Mouse (Mus musculus): ENCODE measurements around the gene Uap1l1. TPM values are rescaled to one million over a fixed set of nuclear protein-coding genes. Genes with fewer than 3 reads are reported as not detected.
A peak's percentile ranks its signal among the peaks of the same experiment; 100 is the strongest.

Gene Uap1l1
- total and polyA plus RNA-seq, 3 experiments, result 22.8 to 56.4 (median 53.9) TPM

GRCm38 (mm10) chr2:25372644-25373391 lies 7.3 kb upstream of the Uap1l1 start:
- no peak for TF ChIP-seq GATA2 (IDR thresholded peaks at IDR 0.05; ENCODE audit: borderline replicate concordance, low read depth, low read length)
- TF ChIP-seq POLR2AphosphoS5 (IDR thresholded peaks at IDR 0.05; ENCODE audit: insufficient replicate concordance, low read depth, low read length), result no peak
- TF ChIP-seq CTCF (IDR thresholded peaks at IDR 0.05; ENCODE audit: low read depth, low read length), result no peak
- TF ChIP-seq TAL1 (conservative IDR thresholded peaks at IDR 0.05; ENCODE audit: low read depth, low read length), result no peak
- TF ChIP-seq GATA1 (IDR thresholded peaks at IDR 0.05; ENCODE audit: borderline replicate concordance, low read length), result no peak
- peaks cover 80% of the 10 kb centered on the region for H3K4me1 ChIP-seq (ENCODE audit: insufficient read depth, low read depth, low read length)
- no peak for ATAC-seq (ENCODE audit: extremely low read depth, insufficient number of reproducible peaks, low FRiP score, poor library complexity, severe bottlenecking)
- no peaks in the 10 kb centered on the region for H3K9me3 ChIP-seq (replicated peaks)
- DNase-seq (ENCODE audit: low spot score), result peak; percentile 47
- H3K27me3 ChIP-seq (ENCODE audit: insufficient read depth, low read length), result no peaks in the 10 kb centered on the region
- H3K36me3 ChIP-seq (replicated peaks), result peaks cover 47% of the 10 kb centered on the region
- H3K4me3 ChIP-seq (ENCODE audit: low read depth, low read length), result peak overlapping the region; percentile 99

GRCm38 (mm10) chr2:25371764-25372643 lies 6.5 kb upstream of the Uap1l1 start, which contains the start of gene Sapcd2:
Gene Sapcd2 (plus strand): TSS chr2:25372321.
- ATAC-seq (ENCODE audit: extremely low read depth, insufficient number of reproducible peaks, low FRiP score, poor library complexity, severe bottlenecking) (peak; percentile 80), DNase-seq (ENCODE audit: low spot score) (peak; percentile 99)
- Histone ChIP-seq H3K36me3 (replicated peaks) (peaks cover 39% of the 10 kb centered on the region), H3K9me3 (replicated peaks) (no peaks in the 10 kb centered on the region), H3K4me3 (ENCODE audit: low read depth, low read length) (peak within 1 kb of the TSS; percentile 99), H3K27me3 (ENCODE audit: insufficient read depth, low read length) (no peaks in the 10 kb centered on the region), H3K4me1 (ENCODE audit: insufficient read depth, low read depth, low read length) (peaks cover 78% of the 10 kb centered on the region)
- no peak for TF ChIP-seq POLR2AphosphoS5 (IDR thresholded peaks at IDR 0.05; ENCODE audit: insufficient replicate concordance, low read depth, low read length)
- no peak for TF ChIP-seq GATA1 (IDR thresholded peaks at IDR 0.05; ENCODE audit: borderline replicate concordance, low read length)
- no peak for TF ChIP-seq TAL1 (conservative IDR thresholded peaks at IDR 0.05; ENCODE audit: low read depth, low read length)
- TF ChIP-seq GATA2 (IDR thresholded peaks at IDR 0.05; ENCODE audit: borderline replicate concordance, low read depth, low read length), result no peak
- no peak for TF ChIP-seq CTCF (IDR thresholded peaks at IDR 0.05; ENCODE audit: low read depth, low read length)

- H3K27me3 ChIP-seq (ENCODE audit: insufficient read depth, low read length), result no peaks in the 10 kb centered on the region
- ATAC-seq (ENCODE audit: extremely low read depth, insufficient number of reproducible peaks, low FRiP score, poor library complexity, severe bottlenecking), result no peak
- H3K4me3 ChIP-seq (ENCODE audit: low read depth, low read length), result peak overlapping the region; percentile 48; the same call in 1 of the 2 replicates
- H3K9me3 ChIP-seq (replicated peaks), result no peaks in the 10 kb centered on the region
- peaks cover 18% of the 10 kb centered on the region for H3K36me3 ChIP-seq (replicated peaks)
- H3K4me1 ChIP-seq (ENCODE audit: insufficient read depth, low read depth, low read length), result peaks cover 75% of the 10 kb centered on the region
- TF ChIP-seq TAL1 (conservative IDR thresholded peaks at IDR 0.05; ENCODE audit: low read depth, low read length) (no peak), GATA1 (IDR thresholded peaks at IDR 0.05; ENCODE audit: borderline replicate concordance, low read length) (no peak), POLR2AphosphoS5 (IDR thresholded peaks at IDR 0.05; ENCODE audit: insufficient replicate concordance, low read depth, low read length) (no peak), GATA2 (IDR thresholded peaks at IDR 0.05; ENCODE audit: borderline replicate concordance, low read depth, low read length) (no peak), CTCF (IDR thresholded peaks at IDR 0.05; ENCODE audit: low read depth, low read length) (no peak)
- DNase-seq (ENCODE audit: low spot score), result no peak
Observed at GRCm38 (mm10) chr2:25369996-25370395, 4.5 kb upstream of the Uap1l1 start.

GRCm38 (mm10) chr2:25364761-25365090 lies 756 bp downstream of the Uap1l1 start:
- Histone ChIP-seq H3K4me3 (ENCODE audit: low read depth, low read length) (peak overlapping the region; percentile 91), H3K36me3 (replicated peaks) (peaks cover 52% of the 10 kb centered on the region), H3K4me1 (ENCODE audit: insufficient read depth, low read depth, low read length) (peaks cover 54% of the 10 kb centered on the region), H3K9me3 (replicated peaks) (no peaks in the 10 kb centered on the region), H3K27me3 (ENCODE audit: insufficient read depth, low read length) (no peaks in the 10 kb centered on the region)
- no peak for TF ChIP-seq CTCF (IDR thresholded peaks at IDR 0.05; ENCODE audit: low read depth, low read length)
- TF ChIP-seq GATA2 (IDR thresholded peaks at IDR 0.05; ENCODE audit: borderline replicate concordance, low read depth, low read length), result no peak
- no peak for TF ChIP-seq TAL1 (conservative IDR thresholded peaks at IDR 0.05; ENCODE audit: low read depth, low read length)
- TF ChIP-seq GATA1 (IDR thresholded peaks at IDR 0.05; ENCODE audit: borderline replicate concordance, low read length), result no peak
- no peak for TF ChIP-seq POLR2AphosphoS5 (IDR thresholded peaks at IDR 0.05; ENCODE audit: insufficient replicate concordance, low read depth, low read length)
- ATAC-seq (ENCODE audit: extremely low read depth, insufficient number of reproducible peaks, low FRiP score, poor library complexity, severe bottlenecking) (0 out of 2 replicates have a peak, but pooled peaks have one; percentile 4), DNase-seq (ENCODE audit: low spot score) (no peak)

- TF ChIP-seq CTCF (IDR thresholded peaks at IDR 0.05; ENCODE audit: low read depth, low read length) (no peak), GATA2 (IDR thresholded peaks at IDR 0.05; ENCODE audit: borderline replicate concordance, low read depth, low read length) (no peak), GATA1 (IDR thresholded peaks at IDR 0.05; ENCODE audit: borderline replicate concordance, low read length) (no peak), TAL1 (conservative IDR thresholded peaks at IDR 0.05; ENCODE audit: low read depth, low read length) (no peak), POLR2AphosphoS5 (IDR thresholded peaks at IDR 0.05; ENCODE audit: insufficient replicate concordance, low read depth, low read length) (no peak)
- peaks cover 52% of the 10 kb centered on the region for H3K4me1 ChIP-seq (ENCODE audit: insufficient read depth, low read depth, low read length)
- H3K27me3 ChIP-seq (ENCODE audit: insufficient read depth, low read length), result no peaks in the 10 kb centered on the region
- peaks cover 56% of the 10 kb centered on the region for H3K36me3 ChIP-seq (replicated peaks)
- no peak for DNase-seq (ENCODE audit: low spot score)
- no peaks in the 10 kb centered on the region for H3K9me3 ChIP-seq (replicated peaks)
- ATAC-seq (ENCODE audit: extremely low read depth, insufficient number of reproducible peaks, low FRiP score, poor library complexity, severe bottlenecking), result no peak
- peak overlapping the region; percentile 91 for H3K4me3 ChIP-seq (ENCODE audit: low read depth, low read length)
Observed at GRCm38 (mm10) chr2:25364313-25364712, 1.2 kb downstream of the Uap1l1 start.

Data from G1E (cell line).